Mouse (Mus musculus) limb, embryonic 14.5 days (tissue): ENCODE results near the gene 5830411N06Rik. TPM values are rescaled to one million over a fixed set of nuclear protein-coding genes. Genes with fewer than 3 reads are reported as not detected.

Experiments
- ATAC-seq: fragments of 200-750 bp; cut with Nextera tagmentation; 2 replicates; pipeline ENCODE4 v1.8.0; 2017; ENCODE audit warnings: low read depth, moderate number of reproducible peaks, moderate TSS enrichment; ENCODE audit not compliant: low FRiP score
- DNase-seq: peaks from one replicate; pipeline ENCODE4 v3.0.0-alpha.2; 2015; ENCODE audit warnings: low spot score
- H3K27ac ChIP-seq: fragments of 300-500 bp; sonication (generic); replicated peaks from 2 replicates; pipeline ENCODE4 v1.5.1; 2014; ENCODE audit warnings: low read depth, mild to moderate bottlenecking, low read length, moderate library complexity, mixed read lengths
- H3K27me3 ChIP-seq: fragments of 300-500 bp; sonication (generic); 2 replicates; pipeline ENCODE4 v1.6.1; 2014; ENCODE audit warnings: low read length, mixed read lengths; ENCODE audit not compliant: control insufficient read depth, insufficient read depth
- H3K36me3 ChIP-seq: fragments of 300-500 bp; sonication (generic); 2 replicates; pipeline ENCODE4 v1.6.1; 2014; ENCODE audit warnings: mild to moderate bottlenecking, low read length, moderate library complexity, mixed read lengths; ENCODE audit not compliant: control insufficient read depth, insufficient read depth
- H3K4me1 ChIP-seq: fragments of 300-500 bp; sonication (generic); 2 replicates; pipeline ENCODE4 v1.6.1; 2014; ENCODE audit warnings: antibody characterized with exemption, low read length, mixed read lengths; ENCODE audit not compliant: control insufficient read depth, insufficient read depth
- H3K4me2 ChIP-seq: fragments of 300-500 bp; sonication (generic); replicated peaks from 2 replicates; pipeline ENCODE4 v1.6.1; 2014; ENCODE audit warnings: low read depth, mild to moderate bottlenecking, low read length, moderate library complexity; ENCODE audit not compliant: severe bottlenecking
- H3K4me3 ChIP-seq: fragments of 300-500 bp; sonication (generic); replicated peaks from 2 replicates; pipeline ENCODE4 v1.5.1; 2014; ENCODE audit warnings: low read length
- H3K9ac ChIP-seq: fragments of 300-500 bp; sonication (generic); 2 replicates; pipeline ENCODE4 v1.6.1; 2014; ENCODE audit warnings: mild to moderate bottlenecking, low read depth, low read length, moderate library complexity; ENCODE audit not compliant: severe bottlenecking
- H3K9me3 ChIP-seq: fragments of 300-500 bp; sonication (generic); 2 replicates; pipeline ENCODE4 v1.6.1; 2016; ENCODE audit warnings: low read length; ENCODE audit not compliant: control insufficient read depth
- POLR2A ChIP-seq: fragments of 200-500 bp; IDR thresholded peaks from 2 replicates; pipeline ENCODE4 v1.8.0; 2012; ENCODE audit warnings: inconsistent platforms, mild to moderate bottlenecking, moderate library complexity, borderline replicate concordance; ENCODE audit not compliant: insufficient read depth, insufficient read length; ENCODE audit errors: extremely low read depth
- WGBS: fragments of 180-500 bp; shearing (Covaris S2); extraction: QIAGEN DNeasy Blood & Tissue Kit; methylation state at CpG from one replicate; pipeline ENCODE4 v1.1.7; 2014; 5-methylcytosine and 5-hydroxymethylcytosine counted together
- polyA plus RNA-seq, 2 experiments: library from polyadenylated mRNA; depleted of rRNA in 1 of 2; stranded (reverse) in 1 of 2; unstranded in 1 of 2; fragments of >200 nt; fragmentation: Nextera tagmentation in 1 of 2; extraction: Ambion mirVana in 1 of 2; gene quantifications; 2 replicates each; pipeline versions ENCODE4 v1.2.1 to v1.2.3; 2012 to 2014

5830411N06Rik gene
- polyA plus RNA-seq (2012; rRNA removed) = 0.01 and 0.03 TPM in 2 replicates
- polyA plus RNA-seq (2014; fragmentation: Nextera tagmentation; extraction: Ambion mirVana) = not detected in 2 replicates

DNA sequence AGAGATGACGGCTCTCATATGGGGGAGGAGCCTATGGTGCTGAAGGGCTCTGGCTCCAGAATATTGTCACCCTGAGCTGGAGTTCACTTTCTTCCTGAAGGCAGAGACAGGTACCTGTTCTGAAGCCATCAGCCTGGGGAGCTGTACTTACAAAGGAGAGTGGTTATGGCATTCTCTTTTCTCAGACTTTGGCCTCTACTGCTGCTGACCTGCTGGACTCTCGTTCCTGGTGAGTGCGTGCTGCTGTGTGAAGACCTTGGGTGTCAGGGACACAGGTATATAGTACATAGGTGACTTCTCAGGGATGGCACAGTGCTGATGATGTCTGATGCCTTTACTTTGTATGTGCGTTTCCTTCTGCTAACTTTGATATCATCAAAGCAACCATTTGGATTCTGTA, at the start of gene 5830411N06Rik:
Gene 5830411N06Rik, plus strand, starts transcription at position 69 of the 400 bp plus-strand sequence.
- Histone ChIP-seq H3K4me2 (no peak within 1 kb of the TSS), H3K27ac (no peak within 1 kb of the TSS), H3K4me3 (no peak within 1 kb of the TSS), H3K27me3 (no peaks in the 10 kb centered on the region), H3K9me3 (no peaks in the 10 kb centered on the region), H3K9ac (no peak within 1 kb of the TSS), H3K36me3 (no peaks in the 10 kb centered on the region), H3K4me1 (no peaks in the 10 kb centered on the region)
- no peak for DNase-seq
- WGBS = 82% methylated on average over 4 of the region's 4 CpGs
- TF ChIP-seq POLR2A = no peak
- no peak for ATAC-seq

DNA sequence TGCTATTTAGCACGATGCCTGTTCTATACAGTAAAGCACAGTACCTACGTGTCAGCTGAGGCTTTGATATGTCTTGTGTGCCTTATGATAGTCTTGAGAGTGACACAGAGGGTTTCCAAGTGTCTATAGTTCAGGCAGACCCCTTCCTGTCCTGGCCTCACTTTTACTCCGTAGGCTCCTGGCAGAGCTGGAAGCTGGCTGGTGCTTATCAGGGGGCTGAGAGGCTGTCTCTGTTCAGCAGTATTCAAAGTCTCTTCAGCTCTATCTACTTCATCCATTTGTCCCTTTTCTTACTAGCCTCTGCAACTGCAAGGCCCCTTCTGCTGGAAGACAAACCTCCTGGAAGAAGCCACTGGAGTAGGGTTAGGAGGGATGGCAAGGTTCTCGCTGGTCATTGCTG, 46.0 kb upstream of the 5830411N06Rik start:
- Histone ChIP-seq H3K27ac (no peak overlapping the region), H3K36me3 (no peaks in the 10 kb centered on the region)
- ATAC-seq = no peak

DNA sequence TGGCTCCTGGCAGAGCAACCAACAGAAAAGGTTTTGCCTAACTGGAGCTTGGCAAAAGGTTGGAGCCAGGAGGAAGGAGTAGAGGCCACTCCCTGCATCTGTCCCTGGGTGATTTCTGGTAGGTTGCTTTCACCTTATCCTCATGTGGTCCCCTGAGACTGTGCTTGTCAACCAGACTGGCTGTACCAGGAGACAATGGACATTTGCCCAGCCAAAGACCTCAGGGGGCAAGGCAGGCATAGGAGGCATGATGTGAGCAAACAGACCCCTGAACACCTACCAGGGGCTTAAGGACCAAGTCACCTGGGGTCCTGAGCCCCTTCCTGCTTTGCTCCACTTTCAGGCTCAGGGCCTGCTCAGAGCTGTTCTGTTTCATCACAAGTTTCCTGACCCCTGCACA, 41.2 kb upstream of the 5830411N06Rik start, which contains the start of gene Olfr524:
Gene Olfr524, minus strand, starts transcription at position 101 of the 400 bp plus-strand sequence.
- Histone ChIP-seq H3K4me1 (no peaks in the 10 kb centered on the region), H3K9ac (no peak within 1 kb of the TSS), H3K4me2 (no peak within 1 kb of the TSS), H3K27me3 (no peaks in the 10 kb centered on the region), H3K27ac (no peak within 1 kb of the TSS), H3K4me3 (no peak within 1 kb of the TSS), H3K36me3 (no peaks in the 10 kb centered on the region), H3K9me3 (no peaks in the 10 kb centered on the region)
- ATAC-seq = no peak
- no peak for DNase-seq
- TF ChIP-seq POLR2A = no peak

More for the DNA sequence above, 46.0 kb upstream of the 5830411N06Rik start:
- Histone ChIP-seq H3K4me2 (no peak overlapping the region), H3K4me1 (no peaks in the 10 kb centered on the region), H3K4me3 (no peak overlapping the region), H3K9ac (no peak overlapping the region), H3K27me3 (no peaks in the 10 kb centered on the region), H3K9me3 (no peaks in the 10 kb centered on the region)
- no peak for DNase-seq
- no peak for TF ChIP-seq POLR2A
- 91% methylated on average over 4 of the region's 4 CpGs for WGBS

DNA sequence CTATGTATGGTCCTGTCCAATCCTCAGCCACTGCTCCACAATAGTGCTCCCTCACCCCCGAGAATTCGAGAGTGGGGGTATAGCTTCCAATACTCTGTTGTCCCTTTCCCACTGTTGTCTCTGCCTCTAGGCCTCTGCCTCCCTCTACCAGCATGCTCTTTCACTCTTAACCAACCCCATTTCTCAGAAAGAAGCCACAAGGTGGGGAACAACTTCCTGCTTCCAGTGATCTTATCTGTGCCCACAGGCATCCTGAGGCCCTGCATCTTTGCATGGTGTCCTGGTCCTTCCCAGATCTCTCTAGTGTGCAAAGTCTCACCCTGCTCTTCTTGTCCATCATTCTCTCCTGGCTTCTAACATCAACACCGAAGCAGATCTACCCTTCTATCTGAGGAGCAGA, 40.2 kb upstream of the 5830411N06Rik start:
- Histone ChIP-seq H3K4me1 (no peaks in the 10 kb centered on the region), H3K27me3 (no peaks in the 10 kb centered on the region), H3K4me2 (no peak overlapping the region), H3K27ac (no peak overlapping the region), H3K36me3 (no peaks in the 10 kb centered on the region), H3K9ac (no peak overlapping the region), H3K4me3 (no peak overlapping the region), H3K9me3 (no peaks in the 10 kb centered on the region)
- no peak for TF ChIP-seq POLR2A
- 79% methylated on average over 3 of the region's 3 CpGs for WGBS
- ATAC-seq (no peak), DNase-seq (no peak)

DNA sequence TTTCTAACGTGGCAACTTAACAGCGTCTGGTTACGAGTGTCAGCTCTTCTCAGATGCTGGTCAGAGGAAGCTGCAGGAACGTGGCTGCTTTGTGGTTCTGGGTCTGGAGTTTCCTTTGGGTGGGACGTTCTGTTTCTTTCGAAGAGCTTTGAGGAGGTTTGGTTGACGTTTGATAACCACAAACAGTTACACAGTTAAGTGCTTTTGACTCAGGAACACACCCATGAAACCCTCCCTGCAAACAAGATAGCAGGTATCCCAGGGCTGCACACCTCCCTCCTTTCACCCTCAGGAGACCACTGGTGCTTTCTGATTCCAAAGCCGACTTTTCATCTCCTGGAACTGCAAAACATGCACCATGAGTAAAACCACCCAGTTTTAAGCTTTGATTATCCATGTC, 38.9 kb upstream of the 5830411N06Rik start:
- Histone ChIP-seq H3K4me1 (no peaks in the 10 kb centered on the region), H3K4me2 (no peak overlapping the region), H3K4me3 (no peak overlapping the region), H3K36me3 (no peaks in the 10 kb centered on the region), H3K27ac (no peak overlapping the region), H3K9me3 (no peaks in the 10 kb centered on the region), H3K27me3 (no peaks in the 10 kb centered on the region), H3K9ac (no peak overlapping the region)
- no peak for ATAC-seq
- TF ChIP-seq POLR2A = no peak
- WGBS = 71% methylated on average over 8 of the region's 8 CpGs
- no peak for DNase-seq

DNA sequence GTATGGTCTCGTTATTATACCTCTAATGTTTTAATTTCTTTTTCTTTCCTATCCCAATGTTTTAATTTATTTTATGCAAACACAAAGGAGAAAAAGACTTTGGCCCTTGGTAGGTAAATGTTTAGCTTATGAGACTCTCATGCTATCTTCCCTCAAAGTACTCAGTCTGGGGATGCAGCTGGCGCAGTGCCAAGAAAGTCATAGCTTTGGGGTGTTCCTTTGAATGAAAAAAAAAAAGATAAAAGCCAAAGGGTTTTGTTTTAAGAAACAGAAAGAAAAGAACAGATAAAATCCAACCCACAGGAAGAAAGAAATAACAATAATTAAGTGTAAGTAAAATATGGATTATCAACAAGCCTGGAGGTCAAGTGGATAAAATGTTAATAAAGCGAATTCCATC, 38.4 kb upstream of the 5830411N06Rik start:
- H3K36me3 ChIP-seq = no peaks in the 10 kb centered on the region
- no peaks in the 10 kb centered on the region for H3K9me3 ChIP-seq
- no peak overlapping the region for H3K4me3 ChIP-seq
- TF ChIP-seq POLR2A = no peak
- WGBS = 80% methylated on average over 3 of the region's 3 CpGs
- H3K4me1 ChIP-seq = no peaks in the 10 kb centered on the region
- no peak overlapping the region for H3K27ac ChIP-seq
- ATAC-seq (no peak), DNase-seq (no peak)
- no peaks in the 10 kb centered on the region for H3K27me3 ChIP-seq
- H3K4me2 ChIP-seq = no peak overlapping the region
- no peak overlapping the region for H3K9ac ChIP-seq
